Mouse (Mus musculus) frontal cortex, postnatal 14 days (tissue): ENCODE measurements around the gene Arhgap6.
A peak's percentile ranks its signal among the peaks of the same experiment; 100 is the strongest.
"Not testable (repeated sequence)": the region's sequence is repeated elsewhere in the genome, so short reads cannot be mapped to it uniquely, and the experiment has no call there.

Source experiments
- DNase-seq, 2 experiments: peaks; one replicate each; pipeline ENCODE4 v3.0.0; 2022; ENCODE audit warnings: low spot score in 2 of 2

Arhgap6 gene

GRCm38 (mm10) chrX:169308559-169308958 lies 513.7 kb downstream of the Arhgap6 start:
- DNase-seq: no peak

GRCm38 (mm10) chrX:169319066-169319760 lies 524.3 kb downstream of the Arhgap6 start:
- DNase-seq: no peak

- peak; percentile 75 to 83 for DNase-seq
Observed at GRCm38 (mm10) chrX:169319945-169320667, 525.2 kb downstream of the Arhgap6 start, which contains the start of gene Hccs. Gene Hccs (minus strand): TSS chrX:169320372.

GRCm38 (mm10) chrX:169320668-169321005 lies 525.7 kb downstream of the Arhgap6 start:
- not testable (repeated sequence) for DNase-seq

DNA sequence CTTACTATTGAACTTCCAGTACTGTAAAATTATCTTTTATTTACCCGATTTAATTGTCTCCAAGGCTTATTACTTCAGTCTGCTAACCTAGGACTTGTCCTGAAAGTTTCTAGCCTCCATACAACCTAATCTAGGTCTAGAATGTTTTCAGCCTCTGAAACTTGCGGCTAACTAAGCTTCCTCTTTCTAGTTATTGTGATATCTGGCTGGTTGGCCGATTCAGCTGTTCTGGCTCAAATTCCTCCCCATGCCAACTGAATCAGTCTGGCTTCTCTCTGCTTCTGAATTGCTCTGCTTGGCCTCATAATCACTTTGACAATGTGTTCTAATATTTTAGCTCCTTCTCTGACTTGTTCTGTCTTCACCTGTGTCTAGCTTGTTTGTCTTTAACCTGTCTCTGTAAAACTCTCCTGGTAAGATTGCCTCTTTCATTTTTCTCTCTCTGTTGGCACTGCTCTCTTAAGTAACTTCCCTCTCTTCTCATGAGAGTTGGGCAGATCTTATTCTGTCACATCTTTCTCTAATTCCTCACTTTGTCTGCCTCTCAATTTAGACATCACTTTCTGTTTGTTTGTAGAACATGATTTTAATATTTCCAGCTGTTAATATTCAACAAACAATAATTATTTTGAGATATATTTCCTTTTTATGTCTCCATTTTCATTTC lies 531.2 kb downstream of the Arhgap6 start:
- no peak for DNase-seq

DNA sequence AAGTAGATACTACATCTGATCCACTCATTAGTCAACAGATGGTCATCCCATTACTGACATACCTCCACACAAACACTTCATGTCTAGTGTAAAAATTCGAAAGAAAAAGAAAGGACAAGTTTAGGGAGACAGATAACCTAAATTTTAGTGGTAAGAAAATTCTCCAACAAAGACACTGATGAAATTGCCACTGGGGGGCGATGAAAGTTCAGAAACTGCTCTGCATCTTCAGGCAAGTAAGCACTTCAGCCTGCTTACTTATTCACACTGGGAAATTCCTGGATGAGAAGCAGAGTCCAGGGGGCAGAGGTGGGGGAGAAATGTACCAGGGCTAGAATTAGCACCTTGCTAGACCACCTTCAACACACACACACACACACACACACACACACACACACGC lies 537.4 kb downstream of the Arhgap6 start:
- peak in 1 of 2 experiments; percentile 36 for DNase-seq

DNA sequence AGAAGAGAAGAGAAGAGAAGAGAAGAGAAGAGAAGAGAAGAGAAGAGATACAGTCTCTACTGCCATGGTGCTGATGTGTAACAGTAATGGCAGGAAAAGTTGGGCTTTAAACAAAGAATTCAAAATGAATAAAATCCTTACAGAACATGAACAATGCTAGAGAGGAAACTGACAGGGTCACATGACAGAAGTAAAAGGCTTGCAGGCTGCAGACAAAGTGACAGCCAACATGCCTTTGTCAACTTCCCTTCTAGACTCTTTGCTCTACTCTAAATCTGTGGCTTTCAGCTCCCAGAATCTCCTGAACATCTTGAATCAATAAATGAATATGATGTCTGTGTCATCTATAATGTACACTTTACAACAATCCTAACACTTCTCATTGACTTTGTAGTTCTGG lies 542.7 kb downstream of the Arhgap6 start:
- DNase-seq: no peak

DNA sequence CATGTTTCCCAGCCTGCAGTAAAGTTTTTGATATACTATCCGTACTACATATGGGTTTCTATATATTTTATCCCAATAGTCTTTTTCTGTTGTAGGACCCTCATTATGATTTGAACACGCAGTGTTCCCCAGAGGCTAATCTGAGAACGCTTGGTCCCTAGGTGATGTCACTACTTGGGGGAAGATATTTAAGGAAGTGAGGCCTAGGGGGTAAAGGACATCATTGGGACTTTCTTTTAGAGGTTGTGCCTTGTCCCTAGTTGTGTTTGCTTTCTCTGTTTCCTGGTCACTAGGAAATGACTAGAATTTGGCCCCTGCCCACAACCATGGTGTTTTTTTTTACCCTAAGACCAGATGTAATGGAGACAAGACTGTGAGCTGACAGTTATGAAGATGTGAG lies 543.3 kb downstream of the Arhgap6 start:
- DNase-seq: no peak
